Mouse (Mus musculus): Measurements from ENCODE around the gene Ier3.

DNA sequence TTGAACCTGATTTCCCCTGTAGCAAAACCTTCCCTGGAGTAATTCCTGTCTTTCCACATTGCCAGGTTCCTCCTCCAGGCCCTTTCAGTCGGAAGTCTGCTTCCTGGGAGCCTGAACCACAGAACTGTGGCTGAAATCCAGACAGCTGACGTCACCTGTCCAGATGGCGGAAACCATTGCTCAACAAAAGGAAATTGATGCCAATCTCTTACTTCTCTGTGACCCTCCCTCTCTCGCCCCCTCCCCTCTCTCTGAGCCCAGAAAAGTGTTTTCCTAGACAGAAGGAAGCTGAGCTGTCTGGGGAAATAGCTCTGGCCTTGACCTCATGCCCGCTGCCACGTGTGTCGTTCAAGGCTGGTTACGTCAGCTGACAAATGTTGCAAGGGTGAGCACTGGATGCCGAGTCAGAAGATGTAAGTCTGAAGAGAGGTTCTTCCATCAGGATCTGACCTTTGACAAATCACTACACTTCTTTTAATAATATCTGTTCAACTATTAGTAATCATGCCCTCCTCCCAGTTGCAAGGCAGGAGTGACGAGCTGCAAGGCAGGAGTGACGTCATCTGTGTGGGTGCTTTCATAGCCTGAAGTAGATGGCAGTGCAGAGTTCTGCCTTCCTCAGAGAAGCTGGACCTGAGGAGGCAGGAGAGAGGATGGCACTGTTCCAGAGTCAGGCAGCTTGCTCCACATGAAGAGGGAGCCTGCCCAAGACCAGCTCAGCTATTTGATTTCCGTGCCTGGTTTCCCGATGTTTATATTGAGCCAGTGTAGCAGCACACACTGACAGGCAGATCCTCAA is 44.5 kb upstream of the Ier3 start:
- peak; percentile 36; the same call in 1 of the 2 replicates for TF ChIP-seq POLR2A (IDR thresholded peaks at IDR 0.05; ENCODE audit: insufficient read depth, low read depth, low read length)
- no peak for TF ChIP-seq CTCF (IDR thresholded peaks at IDR 0.05)

All from heart, adult 2 months (tissue).